Mouse (Mus musculus) erythroblast, embryonic 14.5 days (primary cell): Measurements from ENCODE around the gene Sh3rf1. TPM values are rescaled to one million over a fixed set of nuclear protein-coding genes. Genes with fewer than 3 reads are reported as not detected.

Experiments
- H3K27me3 ChIP-seq: 2 replicates; pipeline ENCODE4 v1.6.1; 2012; ENCODE audit warnings: inconsistent platforms; ENCODE audit not compliant: control insufficient read depth
- H3K36me3 ChIP-seq: 2 replicates; pipeline ENCODE4 v1.6.1; 2012; ENCODE audit warnings: mild to moderate bottlenecking, inconsistent platforms; ENCODE audit not compliant: control insufficient read depth
- H3K4me1 ChIP-seq: 2 replicates; pipeline ENCODE4 v1.6.1; 2012; ENCODE audit warnings: inconsistent platforms; ENCODE audit not compliant: control insufficient read depth
- H3K4me3 ChIP-seq: replicated peaks from 2 replicates; pipeline ENCODE3; 2012; ENCODE audit warnings: moderate library complexity, mild to moderate bottlenecking, inconsistent platforms
- H3K9me3 ChIP-seq: 2 replicates; pipeline ENCODE4 v1.6.1; 2012; ENCODE audit warnings: low read length, inconsistent platforms, mixed read lengths; ENCODE audit not compliant: control insufficient read depth
- GATA1 ChIP-seq: IDR thresholded peaks from 2 replicates; pipeline ENCODE4 v1.6.1; 2012; ENCODE audit warnings: low read length, inconsistent platforms, mixed read lengths
- TAL1 ChIP-seq: IDR thresholded peaks from 3 replicates; pipeline ENCODE4 v1.6.1; 2012; ENCODE audit warnings: low read length, inconsistent platforms, mixed read lengths
- polyA plus RNA-seq: library from polyadenylated mRNA; stranded (reverse); fragments of >175 nt; gene quantifications from 2 replicates; pipeline ENCODE4 v1.2.3, GENCODE M21; 2012

Gene Sh3rf1
- polyA plus RNA-seq, 1 experiment = 0.01 TPM

GRCm38 (mm10) chr8:61217426-61217825 lies 6.2 kb upstream of the Sh3rf1 start:
- TF ChIP-seq GATA1 (no peak), TAL1 (no peak)
- Histone ChIP-seq H3K4me1 (no peaks in the 10 kb centered on the region), H3K9me3 (no peaks in the 10 kb centered on the region), H3K27me3 (peaks cover 9% of the 10 kb centered on the region), H3K36me3 (no peaks in the 10 kb centered on the region), H3K4me3 (no peak overlapping the region)

- H3K4me1 ChIP-seq = peaks cover 2% of the 10 kb centered on the region; the same call in 1 of the 2 replicates
- H3K27me3 ChIP-seq = peaks cover 18% of the 10 kb centered on the region
- no peaks in the 10 kb centered on the region for H3K36me3 ChIP-seq
- H3K4me3 ChIP-seq = no peak overlapping the region
- TF ChIP-seq GATA1 = no peak
- no peak for TF ChIP-seq TAL1
- H3K9me3 ChIP-seq = no peaks in the 10 kb centered on the region
Observed at GRCm38 (mm10) chr8:61218439-61218838, 5.2 kb upstream of the Sh3rf1 start.

GRCm38 (mm10) chr8:61223283-61223682 lies 389 bp upstream of the Sh3rf1 start:
- no peak for TF ChIP-seq GATA1
- TF ChIP-seq TAL1 = no peak
- Histone ChIP-seq H3K9me3 (no peaks in the 10 kb centered on the region), H3K36me3 (no peaks in the 10 kb centered on the region), H3K27me3 (peaks cover 41% of the 10 kb centered on the region), H3K4me1 (peaks cover 15% of the 10 kb centered on the region), H3K4me3 (peak overlapping the region; percentile 69)

GRCm38 (mm10) chr8:61224380-61225092 lies 864 bp downstream of the Sh3rf1 start:
- Histone ChIP-seq H3K4me1 (peaks cover 15% of the 10 kb centered on the region), H3K27me3 (peaks cover 41% of the 10 kb centered on the region), H3K9me3 (no peaks in the 10 kb centered on the region), H3K36me3 (no peaks in the 10 kb centered on the region), H3K4me3 (peak overlapping the region; percentile 69)
- no peak for TF ChIP-seq TAL1
- TF ChIP-seq GATA1 = no peak

- no peaks in the 10 kb centered on the region for H3K36me3 ChIP-seq
- no peaks in the 10 kb centered on the region for H3K9me3 ChIP-seq
- H3K4me3 ChIP-seq = no peak overlapping the region
- TF ChIP-seq TAL1 (no peak), GATA1 (no peak)
- H3K27me3 ChIP-seq = peaks cover 38% of the 10 kb centered on the region
- peaks cover 15% of the 10 kb centered on the region for H3K4me1 ChIP-seq
Observed at GRCm38 (mm10) chr8:61225581-61226395, 2.1 kb downstream of the Sh3rf1 start.

GRCm38 (mm10) chr8:61226632-61227031 lies 3.0 kb downstream of the Sh3rf1 start:
- Histone ChIP-seq H3K9me3 (no peaks in the 10 kb centered on the region), H3K27me3 (peaks cover 38% of the 10 kb centered on the region), H3K4me3 (no peak overlapping the region), H3K36me3 (no peaks in the 10 kb centered on the region), H3K4me1 (peaks cover 15% of the 10 kb centered on the region)
- TF ChIP-seq GATA1 (no peak), TAL1 (no peak)

GRCm38 (mm10) chr8:61228678-61229077 lies 5.0 kb downstream of the Sh3rf1 start:
- H3K4me3 ChIP-seq = no peak overlapping the region
- H3K9me3 ChIP-seq = no peaks in the 10 kb centered on the region
- no peak for TF ChIP-seq GATA1
- no peak for TF ChIP-seq TAL1
- H3K27me3 ChIP-seq = peaks cover 20% of the 10 kb centered on the region
- H3K4me1 ChIP-seq = peaks cover 10% of the 10 kb centered on the region
- no peaks in the 10 kb centered on the region for H3K36me3 ChIP-seq

- no peaks in the 10 kb centered on the region for H3K9me3 ChIP-seq
- peaks cover 3% of the 10 kb centered on the region for H3K4me1 ChIP-seq
- H3K4me3 ChIP-seq = no peak overlapping the region
- H3K27me3 ChIP-seq = peaks cover 10% of the 10 kb centered on the region
- no peaks in the 10 kb centered on the region for H3K36me3 ChIP-seq
- no peak for TF ChIP-seq TAL1
- no peak for TF ChIP-seq GATA1
Observed at GRCm38 (mm10) chr8:61229511-61230195, 6.0 kb downstream of the Sh3rf1 start.
